Mouse (Mus musculus) CD4-positive helper T cell, adult 2 months (primary cell): ENCODE results near the gene Ddx6.
"Not testable (repeated sequence)": the region's sequence is repeated elsewhere in the genome, so short reads cannot be mapped to it uniquely, and the experiment has no call there.

Experiments used
- DNase-seq: peaks from one replicate; pipeline ENCODE4 v3.0.0-alpha.2; 2012; ENCODE audit warnings: low read depth, missing footprints, low spot score

Ddx6 gene

GRCm38 (mm10) chr9:44593886-44594285 is 10.8 kb upstream of the Ddx6 start:
- DNase-seq = no peak

DNA sequence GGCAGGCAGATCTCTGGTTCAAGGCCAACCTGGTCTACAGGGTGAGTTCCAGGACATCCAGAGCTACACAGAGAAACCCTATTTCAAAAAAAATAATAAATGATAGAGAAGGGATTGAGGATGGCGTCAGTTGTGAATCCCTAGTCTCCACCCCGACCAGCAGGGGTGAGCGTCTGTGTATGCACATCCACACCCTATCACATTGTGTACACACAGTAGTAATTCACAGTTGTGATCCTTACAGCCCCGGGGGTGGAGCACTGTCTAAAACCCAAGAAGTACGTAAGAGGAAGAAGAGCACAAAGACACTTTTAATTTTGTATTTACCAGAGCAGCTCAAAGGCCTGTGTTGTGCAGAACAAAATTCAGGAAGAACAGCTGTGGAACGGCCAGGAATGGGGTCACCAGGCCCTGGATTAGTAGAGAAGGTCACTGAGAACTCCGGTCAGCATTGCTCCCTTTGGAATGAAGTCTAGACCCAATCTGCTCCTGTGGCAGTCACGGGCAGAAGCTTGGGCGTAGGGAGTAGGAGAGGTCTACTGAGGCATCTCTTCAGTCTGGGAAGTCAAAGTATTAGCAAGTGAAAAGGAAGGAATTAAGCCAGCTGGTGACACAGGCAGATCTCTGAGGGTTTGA is 9.7 kb upstream of the Ddx6 start:
- no peak for DNase-seq

GRCm38 (mm10) chr9:44595537-44595930 is 9.2 kb upstream of the Ddx6 start:
- no peak for DNase-seq

GRCm38 (mm10) chr9:44597742-44598141 is 7.0 kb upstream of the Ddx6 start:
- no peak for DNase-seq

DNA sequence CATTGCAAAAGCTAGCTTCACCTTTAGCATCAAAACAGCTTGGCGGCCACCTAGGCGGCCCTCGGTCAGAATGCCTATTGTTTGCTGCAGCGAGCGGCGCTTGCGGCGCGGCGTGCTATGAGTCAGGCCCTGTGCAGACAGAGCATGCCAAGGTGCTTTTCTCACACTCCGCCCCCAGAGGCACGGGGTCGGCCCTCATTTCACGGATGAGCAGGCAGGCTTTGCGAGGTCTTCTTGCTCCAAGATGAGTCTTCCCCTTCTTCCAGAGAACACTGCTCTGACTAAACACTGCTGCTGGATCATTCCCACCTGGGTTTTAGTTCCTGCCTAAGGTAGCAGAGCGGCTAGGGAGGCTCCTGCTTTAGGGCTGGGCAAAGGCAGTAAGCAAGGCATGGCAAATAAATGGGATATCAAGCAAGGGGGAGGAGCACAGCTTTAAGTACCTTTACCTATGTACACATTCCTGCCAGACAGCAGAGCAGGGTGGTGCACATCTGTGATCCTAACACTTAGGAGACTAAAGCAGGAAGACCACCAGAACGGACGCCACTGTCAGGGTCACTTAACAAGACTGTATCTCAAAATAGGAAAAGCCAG is 5.7 kb upstream of the Ddx6 start:
- DNase-seq = no peak

DNA sequence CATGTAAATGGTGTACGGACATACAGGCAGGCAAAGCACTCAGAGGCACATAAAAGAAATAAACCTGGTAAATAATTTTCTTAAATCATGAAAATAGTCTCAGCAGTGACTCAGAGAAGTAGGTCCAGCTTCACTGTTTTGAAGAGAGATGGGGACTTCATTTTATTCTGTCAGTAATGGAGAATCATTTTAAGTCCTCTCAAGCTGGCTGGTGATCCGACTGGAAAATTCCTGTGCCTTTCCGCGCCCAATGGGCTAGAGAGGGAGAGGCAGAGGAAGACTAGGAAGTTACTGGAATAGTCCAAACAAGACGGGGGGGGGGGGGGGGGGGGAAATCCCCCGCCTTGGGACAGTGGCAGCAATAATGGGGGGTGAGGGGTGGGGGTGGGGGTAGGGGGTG is 5.1 kb upstream of the Ddx6 start:
- DNase-seq = no peak

DNA sequence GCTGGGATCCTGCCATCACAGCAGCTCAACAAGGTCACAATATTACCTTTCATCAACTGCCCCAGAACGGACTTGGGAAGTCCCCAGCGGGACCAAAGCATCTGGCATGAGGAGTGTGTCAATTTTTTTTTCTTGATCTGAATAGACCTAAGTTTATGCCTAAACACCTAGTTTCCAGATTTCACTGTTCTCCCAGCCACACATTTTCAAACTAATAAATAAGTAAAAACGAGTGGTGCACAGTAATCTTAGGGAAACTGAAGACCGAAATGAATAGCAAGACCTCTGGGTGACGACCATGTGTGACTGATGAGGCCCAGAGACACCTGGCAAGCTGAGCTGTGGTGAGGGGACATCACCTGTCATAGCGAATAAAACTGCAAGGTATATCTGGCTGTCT is 3.9 kb upstream of the Ddx6 start:
- DNase-seq = no peak

DNA sequence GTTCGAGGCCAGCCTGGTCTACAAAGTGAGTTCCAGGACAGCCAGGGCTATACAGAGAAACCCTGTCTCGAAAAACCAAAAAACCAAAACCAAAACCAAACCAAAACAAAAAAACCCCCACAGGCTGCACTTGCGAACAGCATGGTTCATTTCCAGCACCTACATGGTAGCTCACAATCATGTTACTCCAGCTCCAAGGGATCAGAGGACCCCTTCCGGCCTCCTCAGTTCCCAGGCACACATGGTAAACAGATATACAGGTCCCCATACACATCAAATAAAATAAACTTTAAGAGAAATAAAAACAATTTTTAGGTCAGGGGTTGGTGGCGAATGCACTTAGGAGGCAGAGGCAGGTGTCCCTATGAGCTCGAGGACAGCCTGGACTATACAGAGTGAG is 1.9 kb upstream of the Ddx6 start:
- peak; percentile 67 for DNase-seq

DNA sequence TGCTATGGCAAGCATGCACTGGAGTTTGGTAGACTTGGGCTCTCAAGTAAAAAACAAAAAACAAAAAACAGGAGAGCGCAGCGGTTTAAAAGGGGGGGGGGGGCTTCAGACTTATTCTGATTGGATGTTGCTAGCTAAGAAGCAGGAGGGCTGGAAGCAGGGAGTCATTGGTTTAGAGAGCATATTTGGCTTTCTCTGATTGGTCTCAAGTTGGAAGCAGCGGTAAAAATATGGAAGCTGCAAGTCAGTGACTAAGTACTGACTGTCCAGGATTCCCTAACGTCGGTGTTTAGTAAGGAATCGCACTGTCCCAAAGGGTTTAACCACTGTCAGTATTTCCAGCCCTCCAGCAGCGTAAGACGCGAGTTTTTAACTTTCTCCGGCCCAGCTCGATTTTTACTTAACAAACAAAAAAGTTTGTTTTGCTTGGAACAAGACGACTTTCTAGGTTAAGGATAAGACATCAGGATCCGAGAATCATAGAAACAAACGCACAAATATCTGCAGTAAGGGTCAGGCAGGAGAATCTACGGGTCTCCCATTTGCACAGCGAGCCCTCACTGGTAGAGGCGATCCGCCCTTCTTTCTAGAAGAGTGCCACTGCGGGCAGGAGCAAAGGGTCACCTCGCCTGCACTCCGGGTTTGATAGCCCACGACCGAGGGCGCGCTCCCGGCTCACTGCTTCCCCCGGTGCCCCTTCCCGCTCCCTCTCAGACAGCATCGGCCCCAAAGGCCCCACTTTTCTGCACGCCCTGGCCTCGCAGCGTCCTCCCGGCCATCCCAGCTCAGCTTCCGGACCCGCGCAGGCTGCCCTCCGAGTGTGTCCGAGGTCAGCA is 1.0 kb upstream of the Ddx6 start:
- DNase-seq = peak; percentile 88

GRCm38 (mm10) chr9:44604290-44604778 is 358 bp upstream of the Ddx6 start:
- DNase-seq = peak; percentile 89

DNA sequence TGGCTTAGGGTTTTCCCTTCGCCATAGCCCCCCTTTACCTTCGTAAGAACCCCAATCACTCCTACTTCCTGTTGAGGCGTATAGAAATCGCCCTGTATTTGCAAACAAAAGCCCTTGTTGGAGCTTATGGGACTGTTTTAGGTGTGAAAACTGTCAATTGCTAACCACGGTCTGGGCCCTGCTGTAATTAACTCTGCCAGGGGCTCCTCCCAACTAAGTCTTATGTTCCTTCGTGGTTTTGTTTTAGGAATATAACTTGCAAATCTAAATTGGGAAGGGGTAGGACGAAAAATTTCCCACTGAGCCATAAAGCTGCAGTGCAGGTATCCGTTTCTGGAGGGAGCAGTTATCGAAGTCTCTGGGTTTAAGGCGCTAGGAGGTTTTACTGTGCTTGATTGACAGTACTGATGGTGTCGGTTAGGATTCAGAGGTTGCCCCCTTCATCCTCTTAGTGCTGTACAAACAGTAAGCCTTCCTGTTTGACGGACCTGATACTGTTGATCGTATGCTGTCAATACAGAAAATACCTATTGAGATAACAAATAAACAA is 999 bp downstream of the Ddx6 start:
- DNase-seq = no peak

DNA sequence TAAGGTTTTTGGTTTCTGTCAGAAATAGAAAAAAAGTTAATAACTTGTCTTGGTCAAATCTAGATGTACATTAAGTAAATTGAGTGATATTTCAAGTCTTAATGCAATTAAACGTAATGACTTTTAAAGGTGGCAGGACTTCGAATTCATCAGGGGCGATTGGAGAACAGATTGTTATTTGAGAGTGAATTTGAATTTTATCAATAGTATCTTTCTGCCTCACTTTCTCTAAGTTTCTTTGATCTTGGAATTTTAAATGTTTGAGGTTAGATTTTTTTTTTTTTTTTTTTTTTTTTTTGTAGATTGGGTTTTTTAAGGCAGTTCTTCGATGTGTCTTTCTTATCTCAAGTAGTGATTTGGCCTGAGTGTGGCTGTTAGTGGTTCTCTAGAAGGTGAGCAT is 2.0 kb downstream of the Ddx6 start:
- DNase-seq = peak; percentile 20

DNA sequence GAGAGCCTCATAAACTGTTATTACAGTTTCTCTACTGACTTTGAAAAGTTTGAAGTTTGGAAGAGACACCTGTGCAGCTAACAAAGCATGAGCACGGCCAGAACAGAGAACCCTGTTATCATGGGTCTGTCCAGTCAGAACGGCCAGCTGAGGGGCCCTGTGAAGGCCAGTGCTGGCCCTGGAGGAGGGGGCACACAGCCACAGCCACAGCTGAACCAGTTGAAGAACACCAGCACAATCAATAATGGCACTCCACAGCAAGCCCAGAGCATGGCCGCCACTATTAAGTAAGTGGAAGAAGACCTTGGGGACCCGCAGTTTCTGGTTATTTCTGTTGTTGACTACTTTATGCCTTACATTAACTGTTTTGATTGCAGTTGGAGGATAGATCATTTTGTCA is 2.6 kb downstream of the Ddx6 start:
- DNase-seq = no peak

DNA sequence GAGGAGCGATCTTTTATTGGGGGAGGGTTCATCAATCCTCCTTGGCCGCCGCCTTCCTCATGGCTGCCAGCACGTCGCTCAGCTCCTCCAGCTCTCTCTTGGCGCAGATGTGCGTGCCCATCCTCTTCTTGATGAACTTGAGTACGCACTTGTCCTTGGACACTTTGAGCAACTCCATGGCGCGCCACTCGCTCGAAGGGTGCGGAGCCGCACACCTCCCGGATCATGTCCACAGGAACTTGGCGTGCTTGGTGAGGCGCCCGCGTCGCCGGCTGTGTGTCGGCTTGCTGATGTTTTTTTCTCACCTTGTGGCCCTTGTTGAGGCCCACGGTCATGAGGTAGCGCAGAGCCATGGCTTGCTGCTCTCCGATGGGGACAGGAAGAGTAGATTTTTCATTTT is 5.7 kb downstream of the Ddx6 start:
- DNase-seq = no peak

- DNase-seq = not testable (repeated sequence)
Measured at GRCm38 (mm10) chr9:44613081-44613480, 8.4 kb downstream of the Ddx6 start.

- DNase-seq = no peak
Measured at GRCm38 (mm10) chr9:44621114-44621513, 16.4 kb downstream of the Ddx6 start.

DNA sequence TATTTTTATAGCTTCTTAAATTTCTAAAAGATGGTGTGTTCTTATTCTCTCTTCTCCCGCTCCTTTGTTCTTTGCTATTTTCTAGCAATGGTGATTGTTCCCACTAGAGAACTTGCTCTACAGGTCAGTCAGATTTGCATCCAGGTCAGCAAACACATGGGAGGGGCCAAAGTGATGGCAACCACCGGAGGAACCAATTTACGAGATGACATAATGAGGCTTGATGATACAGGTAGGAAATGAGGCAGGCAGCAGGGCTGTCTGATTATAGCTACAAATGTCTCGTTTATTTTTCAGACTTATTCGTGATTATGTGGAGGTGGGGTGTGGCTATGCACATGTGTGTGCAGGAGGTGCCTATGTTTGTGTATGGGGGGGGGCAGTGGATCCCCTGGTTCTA is 19.7 kb downstream of the Ddx6 start:
- DNase-seq = no peak

DNA sequence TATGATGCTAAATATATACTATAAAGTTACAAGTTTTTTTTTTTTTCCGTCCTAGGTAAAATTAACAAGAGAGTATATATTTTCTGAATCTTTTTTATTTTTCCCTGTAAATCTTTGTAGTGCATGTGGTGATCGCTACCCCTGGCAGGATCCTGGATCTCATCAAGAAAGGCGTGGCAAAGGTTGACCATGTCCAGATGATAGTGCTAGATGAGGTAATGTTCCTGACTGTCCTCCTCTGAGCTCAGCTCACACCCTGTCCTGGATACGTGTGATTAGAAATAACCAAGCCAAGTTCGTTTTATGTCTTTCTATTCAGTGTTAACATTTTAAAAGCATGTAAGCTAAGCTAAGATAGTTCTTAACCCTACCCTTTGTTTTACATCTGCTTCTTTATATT is 21.6 kb downstream of the Ddx6 start:
- DNase-seq = no peak

DNA sequence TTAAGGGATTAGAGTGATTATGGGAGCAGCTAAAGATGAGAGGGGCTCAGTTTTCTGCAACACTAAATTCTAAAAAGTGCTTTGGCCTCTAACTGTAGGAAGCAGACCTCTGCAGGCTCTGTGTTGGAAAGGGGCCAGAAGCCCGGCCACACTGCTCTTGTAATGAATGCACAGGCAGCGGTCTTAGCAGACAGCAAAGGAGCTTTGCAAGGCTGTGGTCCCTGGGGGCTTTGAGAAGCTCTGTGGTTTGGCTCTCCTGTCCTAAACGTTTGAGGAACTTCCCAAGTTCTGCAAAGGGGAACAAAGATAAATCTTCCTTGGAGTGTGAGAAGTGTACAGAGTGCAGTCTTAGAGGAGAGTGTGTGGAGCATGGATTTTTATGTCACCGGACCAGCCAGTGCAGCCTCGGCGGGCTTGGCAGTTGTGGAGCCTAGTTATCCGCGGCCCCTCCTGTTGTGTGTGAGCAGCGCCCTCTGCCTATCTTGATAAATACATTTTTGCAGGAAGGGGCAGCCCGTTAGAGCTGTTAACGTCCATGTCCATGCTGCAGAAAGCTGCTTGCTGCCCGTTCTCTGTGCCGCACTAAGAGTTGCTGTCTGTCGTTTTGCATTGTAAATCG is 33.0 kb downstream of the Ddx6 start:
- no peak for DNase-seq

- DNase-seq = not testable (repeated sequence)
Measured at GRCm38 (mm10) chr9:44638726-44639125, 34.0 kb downstream of the Ddx6 start.

DNA sequence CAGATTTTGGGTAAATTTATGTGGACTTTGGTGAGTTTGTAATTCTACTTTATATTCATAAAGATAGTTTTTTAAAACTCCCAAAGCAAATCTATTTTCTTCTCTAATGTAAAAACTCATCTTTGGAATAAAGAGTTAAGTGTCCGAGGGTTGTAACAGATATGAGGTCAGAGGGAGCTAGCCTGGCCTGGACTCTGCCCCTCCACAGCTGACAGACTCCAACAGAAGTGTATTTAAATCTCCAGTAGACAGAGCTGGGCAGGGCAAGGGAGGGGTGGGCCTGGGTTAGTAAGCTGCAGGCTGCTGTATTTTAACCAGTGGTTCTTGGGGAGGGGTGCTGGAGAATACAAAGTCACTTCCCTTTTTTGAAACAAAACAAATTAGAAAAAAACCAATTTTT is 35.3 kb downstream of the Ddx6 start:
- DNase-seq = not testable (repeated sequence)
